Mouse (Mus musculus) erythroblast, adult 5-6 weeks (primary cell): ENCODE measurements around the gene Tspan18. TPM values are rescaled to one million over a fixed set of nuclear protein-coding genes. Genes with fewer than 3 reads are reported as not detected.

Source experiments
- ATAC-seq: replicated peaks from 2 replicates; pipeline ENCODE4 v1.8.0; 2016; ENCODE audit warnings: moderate number of reproducible peaks, mild to moderate bottlenecking, moderate TSS enrichment, inconsistent platforms; ENCODE audit not compliant: poor library complexity, low FRiP score, severe bottlenecking
- total RNA-seq, 2 experiments: library from RNA; stranded (forward) in 1 of 2; stranded (reverse) in 1 of 2; fragments of 150-400 nt in 1 of 2; fragments of 200-764, 138-1000 nt in 1 of 2; gene quantifications; 2 replicates each; pipeline versions ENCODE4 v1.2.3 to v1.2.4; 2015 to 2017; ENCODE audit warnings: low replicate concordance in 2 of 2

Tspan18 gene
- total RNA-seq, 2 experiments from 2014 or later = not detected

DNA sequence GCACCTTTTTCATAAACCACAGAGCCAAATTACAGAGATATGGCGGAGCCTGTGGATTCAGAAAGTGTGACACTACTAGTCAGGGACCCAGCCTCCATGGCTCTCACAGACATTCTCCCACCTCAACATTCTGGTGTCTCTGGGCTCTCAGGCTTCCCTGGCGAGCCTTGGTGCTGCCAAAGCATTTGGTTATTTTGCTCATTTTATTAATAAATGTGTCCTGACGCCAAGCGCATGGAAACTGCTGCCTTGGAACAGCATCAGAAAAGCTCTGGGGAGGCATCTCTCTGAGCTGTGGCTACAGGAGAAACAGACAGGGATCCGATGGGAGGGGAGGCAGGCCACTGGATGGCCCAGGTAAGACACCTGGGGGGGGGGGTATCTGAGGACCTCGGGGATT, 162.4 kb downstream of the Tspan18 start:
- ATAC-seq = no peak

DNA sequence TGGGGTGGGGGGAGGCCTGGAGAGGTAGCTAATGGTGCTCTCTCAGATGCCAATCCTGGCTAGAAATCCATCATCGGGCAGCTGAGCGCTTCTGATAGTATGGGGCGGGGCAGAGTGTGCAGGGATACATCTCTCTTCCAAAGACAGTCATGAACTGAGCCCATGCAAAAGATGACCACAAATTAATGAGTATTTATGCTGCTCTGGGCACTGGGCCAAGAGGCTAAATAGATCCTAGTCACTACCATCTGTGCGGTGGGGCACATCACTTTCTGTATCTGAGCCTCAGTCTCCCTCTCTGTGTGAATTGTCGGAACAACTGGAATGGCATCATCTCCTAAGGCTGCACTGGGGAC, 163.5 kb downstream of the Tspan18 start:
- no peak for ATAC-seq

DNA sequence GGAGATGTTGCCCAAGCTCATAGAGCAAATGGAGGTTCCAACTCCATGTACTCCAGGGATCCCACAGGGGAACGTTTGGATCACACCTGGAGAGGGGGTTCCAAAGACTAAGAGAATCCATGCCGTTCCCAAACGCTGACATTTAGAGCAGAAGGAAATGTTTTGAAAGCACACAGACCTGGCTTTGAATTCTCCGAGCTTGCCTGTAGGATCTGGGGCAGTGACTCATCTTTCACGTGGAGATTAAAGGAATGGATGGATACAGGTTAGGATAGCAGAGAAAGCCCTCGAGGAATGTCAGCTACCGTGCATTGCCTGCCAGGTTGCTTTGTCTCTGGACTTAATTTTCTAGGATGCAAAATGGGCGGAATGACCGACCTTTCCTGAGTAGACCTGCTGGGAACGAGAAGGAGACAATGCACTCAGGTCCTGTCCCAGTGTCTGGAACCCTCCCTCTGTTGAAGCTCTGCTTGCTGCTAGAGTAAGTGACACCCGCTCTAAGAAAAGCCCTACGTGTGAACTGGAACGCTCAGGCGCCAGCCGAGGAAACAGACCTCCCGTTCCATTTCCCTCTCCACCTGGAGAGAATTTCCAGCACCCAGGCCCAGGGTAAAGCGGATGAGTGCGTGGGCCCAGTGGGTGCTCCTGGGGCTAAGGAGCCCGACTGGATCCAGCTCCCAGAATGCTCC, 164.0 kb downstream of the Tspan18 start:
- no peak for ATAC-seq

DNA sequence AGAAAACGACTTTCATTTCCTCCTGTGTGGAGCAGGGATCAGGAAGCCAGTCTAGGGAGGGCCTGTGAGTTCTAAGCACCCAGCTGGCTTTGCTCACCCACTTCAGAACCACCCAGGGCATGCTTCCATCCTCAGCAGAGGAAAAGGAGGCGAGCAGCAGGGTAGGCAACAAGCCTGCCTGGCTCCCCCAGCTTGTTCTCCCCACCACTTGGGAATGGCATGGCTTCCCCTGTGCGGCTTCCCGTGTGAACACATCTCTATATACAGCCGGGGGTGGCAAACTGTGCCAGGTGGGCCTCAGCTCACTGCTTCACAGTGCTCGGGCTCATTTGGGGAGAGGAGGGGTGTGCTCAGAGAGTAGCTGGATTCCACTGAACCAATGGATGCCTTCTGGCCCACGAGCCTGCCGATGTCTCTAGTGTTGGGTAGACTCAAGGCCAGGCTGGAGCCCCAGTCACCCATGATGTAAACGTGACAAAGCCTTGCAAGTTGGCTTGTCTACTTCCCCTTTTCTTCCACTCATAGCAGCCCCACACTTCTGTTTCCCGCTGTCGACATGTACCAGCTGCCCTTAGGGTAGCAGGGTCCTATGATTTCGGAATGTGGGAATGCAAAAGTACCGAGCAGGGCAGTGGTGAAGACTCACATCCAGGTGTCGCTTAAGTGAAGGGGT, 167.4 kb downstream of the Tspan18 start:
- ATAC-seq = 0 out of 2 replicates have a peak, but pooled peaks have one; percentile 18

DNA sequence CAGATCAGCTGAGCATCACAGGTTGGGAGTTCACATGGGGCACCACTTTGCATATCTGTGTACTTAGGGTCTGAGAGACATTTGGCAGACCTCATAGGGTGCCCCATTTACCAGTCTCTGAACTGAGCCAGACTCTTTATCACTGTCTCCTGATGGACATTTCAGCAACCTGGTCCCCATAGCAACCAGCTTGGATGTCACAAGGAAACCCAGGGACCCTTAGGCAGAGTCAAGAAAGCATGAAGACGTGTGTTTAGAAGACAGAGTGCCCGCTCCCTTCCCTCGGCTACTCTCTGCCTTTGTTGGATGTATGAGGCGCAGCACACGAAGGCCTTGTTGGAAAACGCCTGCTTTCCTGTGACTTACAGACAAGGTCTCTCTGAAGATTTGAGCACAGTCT, 168.0 kb downstream of the Tspan18 start:
- ATAC-seq = no peak

DNA sequence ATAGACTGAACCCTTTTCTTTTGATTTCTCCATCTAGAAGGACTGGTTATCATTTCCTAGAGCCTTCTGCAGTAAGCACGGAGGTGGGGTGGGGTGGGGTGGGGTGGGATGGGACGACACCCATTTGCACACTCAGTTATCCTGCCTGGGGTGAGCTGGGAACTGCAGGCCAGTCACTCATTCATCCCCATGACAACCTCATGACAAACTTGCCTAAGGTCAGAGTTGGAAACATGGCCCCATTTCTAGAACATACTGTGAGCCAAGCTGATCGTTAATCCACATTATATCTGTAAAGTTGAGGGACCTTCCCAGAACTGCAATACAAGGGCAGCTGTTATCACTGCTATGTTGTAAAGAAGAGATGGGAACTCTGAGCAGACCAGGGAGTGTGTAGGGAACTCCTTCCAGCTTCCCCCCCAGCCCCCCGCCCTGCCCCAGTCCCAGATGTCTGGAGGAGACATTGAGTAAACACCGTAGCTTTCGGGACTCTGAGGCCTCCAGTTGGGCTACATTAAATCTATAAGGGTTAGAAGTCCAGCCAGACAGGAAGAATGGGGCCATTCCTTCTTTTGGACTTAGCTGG, 170.5 kb downstream of the Tspan18 start:
- no peak for ATAC-seq

DNA sequence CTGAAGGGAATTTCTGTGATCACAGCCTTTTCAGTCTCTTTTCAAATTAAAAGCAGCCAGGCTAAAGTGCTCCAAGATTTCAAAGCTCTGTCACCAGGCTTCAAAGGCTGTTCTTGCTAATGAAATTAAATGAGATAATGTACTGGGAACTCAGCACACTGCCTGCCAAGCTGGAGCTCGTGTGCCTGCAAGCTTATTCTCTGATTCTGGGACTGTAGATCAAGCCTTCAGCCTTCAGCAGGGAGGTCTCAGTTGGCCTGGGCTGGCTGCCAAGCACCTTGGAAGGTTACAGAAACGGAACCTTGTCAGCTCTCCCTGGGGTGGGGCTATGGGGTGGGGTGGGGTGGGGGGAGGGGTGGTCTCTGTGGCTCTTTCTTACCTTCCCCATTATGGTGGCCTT, 171.0 kb downstream of the Tspan18 start:
- no peak for ATAC-seq

DNA sequence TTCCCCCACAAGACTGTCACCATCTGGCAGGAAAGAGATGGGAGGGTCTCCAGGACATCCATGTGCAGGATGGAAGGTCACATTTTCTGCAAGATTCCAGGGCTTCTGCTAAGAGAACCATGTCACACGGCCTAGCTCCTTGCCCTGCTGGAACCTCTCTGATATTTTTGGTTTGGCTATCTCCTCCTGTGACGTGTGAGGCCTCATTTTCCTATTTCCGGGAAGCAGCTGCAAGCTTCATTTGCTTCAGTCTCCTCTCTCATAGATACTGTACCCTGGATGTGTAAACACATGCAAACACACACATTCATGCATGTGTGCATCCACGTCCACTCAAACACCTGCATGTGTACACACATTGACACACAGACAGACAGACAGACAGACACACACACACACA, 171.5 kb downstream of the Tspan18 start:
- no peak for ATAC-seq

DNA sequence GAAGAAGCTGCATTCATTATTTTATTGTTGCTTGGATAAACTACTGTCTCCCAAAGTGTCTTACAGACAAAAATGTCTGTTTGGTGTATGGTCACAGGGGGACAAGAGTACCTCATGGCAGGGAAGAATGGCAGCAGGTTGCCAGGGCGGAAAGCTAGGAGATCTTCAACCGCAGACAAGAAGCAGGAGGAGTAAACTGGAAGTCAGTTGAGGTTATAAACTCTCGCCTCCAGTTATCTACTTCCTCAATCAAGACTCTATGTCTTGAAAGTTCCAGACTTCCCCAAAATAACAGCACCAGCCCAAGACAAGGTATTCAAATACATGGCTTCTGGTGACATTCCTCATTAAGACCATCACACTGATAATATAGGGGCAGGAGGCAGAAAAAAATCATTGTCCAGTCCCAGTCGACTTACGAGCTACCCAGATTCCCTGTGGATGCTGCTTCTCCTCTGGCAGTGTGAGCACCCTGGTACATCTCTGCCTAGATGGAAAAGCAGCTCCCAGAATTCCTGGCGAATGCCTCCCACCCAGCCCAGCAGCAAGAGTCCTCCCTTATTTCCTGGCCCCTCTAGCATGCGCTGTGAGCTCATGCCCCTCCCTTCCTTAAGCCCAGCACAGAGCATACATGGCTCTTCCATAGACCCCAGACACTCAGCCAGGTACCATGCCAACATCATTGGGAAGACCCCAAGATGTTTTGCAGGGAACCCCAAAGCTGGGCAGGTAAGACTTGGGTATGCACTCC, 172.2 kb downstream of the Tspan18 start:
- no peak for ATAC-seq

DNA sequence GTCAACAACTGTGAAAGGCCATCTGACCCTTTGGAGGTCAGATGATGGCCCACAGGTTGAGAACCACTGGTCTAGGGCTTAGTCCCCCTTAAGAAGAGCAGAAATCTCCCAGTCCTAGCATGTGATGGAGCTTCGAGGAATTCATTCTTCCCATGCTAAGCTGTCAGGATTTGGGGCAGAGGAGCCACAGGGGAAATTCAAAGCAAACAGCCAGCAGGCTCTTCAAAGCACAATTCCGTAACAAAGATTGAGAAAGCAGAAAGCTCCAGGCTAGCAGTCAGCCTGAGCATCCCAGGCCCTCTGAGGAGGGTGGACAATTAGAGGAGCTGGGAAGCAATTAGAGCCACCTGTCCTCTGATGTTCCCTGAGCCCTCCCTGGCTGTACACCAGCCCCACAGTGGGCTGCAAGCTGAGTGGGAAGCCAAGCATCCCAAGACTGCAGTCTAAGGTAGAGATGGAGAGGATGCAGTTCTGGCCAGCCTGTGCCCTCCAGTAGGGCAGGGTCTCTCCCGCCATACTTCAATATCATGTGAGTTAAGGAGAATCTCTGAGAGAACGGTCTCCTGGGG, 173.8 kb downstream of the Tspan18 start:
- no peak for ATAC-seq

DNA sequence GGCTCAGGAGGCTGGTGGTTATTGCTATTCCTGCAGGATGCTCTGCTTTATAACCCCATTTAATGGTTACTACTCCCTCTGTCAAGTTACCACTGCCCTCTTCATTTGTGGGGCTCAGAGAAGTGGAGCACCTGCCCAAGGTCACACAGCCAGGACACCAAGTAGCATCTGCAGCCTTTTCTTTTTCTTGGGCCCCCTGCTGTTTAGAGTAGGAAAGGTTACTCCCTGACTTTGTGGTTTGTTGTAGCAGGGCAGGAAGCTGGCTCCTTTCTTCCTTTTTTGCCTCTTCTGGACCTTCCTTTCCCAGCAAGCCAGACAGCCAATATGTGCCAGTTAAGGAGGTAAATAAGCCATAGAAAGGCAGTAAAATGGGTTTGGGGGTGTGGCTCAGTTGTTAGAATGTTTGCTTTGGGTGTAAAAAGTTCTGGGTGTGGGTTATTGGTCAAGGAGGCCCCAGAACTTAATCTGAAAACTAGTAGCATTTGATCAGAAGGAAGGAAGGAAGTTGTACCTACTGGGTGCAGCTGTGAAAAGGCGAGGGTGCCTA, 179.7 kb downstream of the Tspan18 start:
- no peak for ATAC-seq

DNA sequence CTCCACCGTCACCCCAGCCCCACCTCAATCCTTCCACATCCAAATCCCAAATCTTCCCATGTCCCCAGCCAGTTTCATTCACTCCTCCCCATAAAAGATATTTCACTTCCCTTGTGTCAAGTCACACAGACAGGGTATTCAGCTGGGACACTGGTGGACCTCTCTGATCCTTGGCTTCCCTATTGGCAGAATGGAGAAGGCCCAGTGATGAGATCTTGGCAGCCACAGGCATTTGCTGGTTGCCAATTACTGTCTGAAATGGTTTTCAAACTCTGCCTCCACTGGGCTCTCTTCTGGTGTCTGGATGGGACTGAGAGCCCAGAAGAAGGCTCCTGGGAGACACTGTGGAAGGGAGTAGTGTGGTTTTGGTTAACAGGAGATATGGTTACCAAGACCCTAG, 180.5 kb downstream of the Tspan18 start:
- ATAC-seq = no peak

DNA sequence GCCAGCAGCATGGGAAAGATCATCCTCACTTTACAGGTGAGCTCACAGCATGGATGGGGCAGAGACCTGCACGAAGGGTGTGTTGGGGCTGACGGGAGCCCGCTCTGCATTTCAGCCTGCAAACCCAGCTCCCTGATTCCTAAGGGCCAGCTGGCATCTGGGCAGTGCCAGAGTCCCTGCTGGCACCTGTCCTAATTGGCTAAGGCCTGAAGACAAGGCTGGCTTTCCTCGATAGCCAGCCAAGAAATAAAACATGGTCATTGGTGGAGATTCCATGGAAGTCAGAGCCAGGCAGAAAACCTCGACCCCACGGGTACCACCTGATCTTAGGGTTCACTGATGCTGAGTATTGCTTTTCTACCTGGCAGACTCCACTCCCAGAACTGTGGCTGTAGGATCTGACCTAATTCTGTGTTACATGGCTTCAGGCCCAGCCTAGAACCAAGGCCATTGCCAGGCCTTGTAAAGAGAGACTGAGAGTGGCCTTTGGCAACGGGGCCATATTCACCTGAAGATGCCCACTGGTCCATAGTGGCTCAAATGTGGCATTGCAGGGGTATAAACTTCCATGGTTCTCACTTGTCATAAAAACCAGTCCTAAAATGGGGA, 181.3 kb downstream of the Tspan18 start:
- ATAC-seq = no peak

DNA sequence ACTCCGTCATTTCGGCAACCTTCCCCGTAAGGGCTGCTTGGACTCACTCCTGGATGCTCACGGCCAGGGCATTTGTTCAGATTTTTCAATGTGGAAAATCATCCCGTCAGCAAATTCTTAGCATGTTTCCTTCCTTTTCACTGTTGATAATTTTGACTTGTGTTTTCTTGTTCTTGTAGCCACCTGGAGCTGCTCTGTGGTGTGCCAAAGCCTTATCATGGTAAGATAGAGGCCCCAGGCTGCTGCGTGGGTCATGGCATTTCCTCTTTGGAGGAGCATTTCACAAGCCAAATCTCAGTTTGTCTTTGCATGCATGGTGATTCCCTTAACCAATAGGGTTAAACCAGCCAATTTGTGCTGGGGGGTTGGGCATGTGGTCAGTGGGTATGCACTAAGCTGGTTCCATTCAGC, 182.1 kb downstream of the Tspan18 start:
- no peak for ATAC-seq

Other genes with a start within 250 kb of the Tspan18 start
- 0.96 TPM in 1 of 2 replicates, not detected in the other for gene Trp53i11, start 147.0 kb downstream of the Tspan18 start, total RNA-seq (2015; ENCODE audit: low replicate concordance)
- gene Trp53i11, start 147.0 kb downstream of the Tspan18 start, total RNA-seq (2017; ENCODE audit: low replicate concordance) = 0.34 TPM in 1 of 2 replicates, not detected in the other
- 99.9 and 150 TPM in 2 replicates for gene Cd82, start 128.6 kb upstream of the Tspan18 start, total RNA-seq (2015; ENCODE audit: low replicate concordance)
- gene Cd82, start 128.6 kb upstream of the Tspan18 start, total RNA-seq (2017; ENCODE audit: low replicate concordance) = 145 and 158 TPM in 2 replicates
- not detected in 2 replicates for gene Gm10803, start 226.1 kb upstream of the Tspan18 start, total RNA-seq (2015; ENCODE audit: low replicate concordance)
- 0.17 TPM in 1 of 2 replicates, not detected in the other for gene Gm10803, start 226.1 kb upstream of the Tspan18 start, total RNA-seq (2017; ENCODE audit: low replicate concordance)